Mouse (Mus musculus): ENCODE results near the gene Rnf31. TPM values are rescaled to one million over a fixed set of nuclear protein-coding genes. Genes with fewer than 3 reads are reported as not detected.

Rnf31 gene
- polyA plus RNA-seq, 1 experiment from 2014 or later: 18.8 TPM

GRCm38 (mm10) chr14:55557587-55557986, 33.9 kb upstream of the Rnf31 start:
- no peak for ATAC-seq (ENCODE audit: low read depth)
- Histone ChIP-seq H3K9me3 (ENCODE audit: control insufficient read depth, low read length) (no peaks in the 10 kb centered on the region), H3K27me3 (ENCODE audit: control insufficient read depth, insufficient read depth, low read length) (no peaks in the 10 kb centered on the region), H3K9ac (replicated peaks; ENCODE audit: low read depth, low read length) (no peak overlapping the region), H3K4me3 (ENCODE audit: low read depth, low read length) (no peak overlapping the region), H3K4me1 (ENCODE audit: control insufficient read depth, insufficient read depth, low read length) (peaks cover 16% of the 10 kb centered on the region), H3K4me2 (ENCODE audit: low read depth, low read length) (no peak overlapping the region), H3K36me3 (ENCODE audit: control insufficient read depth, insufficient read depth, low read length) (no peaks in the 10 kb centered on the region), H3K27ac (ENCODE audit: low read depth, low read length) (no peak overlapping the region)
- 93% methylated on average over 3 of the region's 3 CpGs for WGBS

DNA sequence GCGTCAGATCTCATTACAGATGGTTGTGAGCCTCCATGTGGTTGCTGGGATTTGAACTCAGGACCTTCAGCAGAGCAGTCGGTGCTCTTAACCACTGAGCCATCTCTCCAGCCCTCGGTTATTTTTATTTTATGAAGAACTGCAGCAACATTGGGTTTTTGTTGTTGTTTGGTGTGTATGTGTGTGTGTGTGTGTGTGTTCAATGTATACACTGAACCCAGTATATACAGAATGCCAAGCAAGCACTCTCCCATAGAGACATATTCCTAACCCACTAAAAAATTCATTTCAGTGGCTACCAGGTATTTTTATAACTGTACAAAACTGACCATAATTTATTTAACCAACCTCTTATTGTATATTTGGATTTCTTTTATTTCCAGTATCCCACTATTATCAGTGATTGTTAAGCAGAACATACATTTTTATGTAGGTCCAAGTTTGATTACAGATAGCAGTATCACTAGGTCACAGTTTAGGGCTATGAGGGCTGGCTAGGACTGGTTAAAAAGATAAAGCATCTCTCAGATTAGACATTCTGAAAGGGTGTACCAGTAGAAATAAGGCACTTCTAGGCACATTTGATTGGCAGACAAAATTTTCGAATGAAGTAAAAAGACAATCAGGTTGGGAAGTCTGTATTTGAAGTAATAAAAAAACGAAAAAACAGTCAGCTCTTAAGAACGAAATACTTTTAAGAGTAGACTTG, 32.6 kb upstream of the Rnf31 start:
- Histone ChIP-seq H3K27me3 (ENCODE audit: control insufficient read depth, insufficient read depth, low read length) (no peaks in the 10 kb centered on the region), H3K4me3 (ENCODE audit: low read depth, low read length) (peak overlapping the region; percentile 64), H3K9me3 (ENCODE audit: control insufficient read depth, low read length) (no peaks in the 10 kb centered on the region), H3K36me3 (ENCODE audit: control insufficient read depth, insufficient read depth, low read length) (peaks cover 6% of the 10 kb centered on the region; the same call in 1 of the 2 replicates), H3K9ac (replicated peaks; ENCODE audit: low read depth, low read length) (no peak overlapping the region; the same call in 1 of the 2 replicates), H3K4me2 (ENCODE audit: low read depth, low read length) (peak overlapping the region; percentile 64), H3K4me1 (ENCODE audit: control insufficient read depth, insufficient read depth, low read length) (peaks cover 16% of the 10 kb centered on the region), H3K27ac (ENCODE audit: low read depth, low read length) (no peak overlapping the region)
- ATAC-seq (ENCODE audit: low read depth): no peak
- 64% methylated on average over 6 of the region's 6 CpGs for WGBS

DNA sequence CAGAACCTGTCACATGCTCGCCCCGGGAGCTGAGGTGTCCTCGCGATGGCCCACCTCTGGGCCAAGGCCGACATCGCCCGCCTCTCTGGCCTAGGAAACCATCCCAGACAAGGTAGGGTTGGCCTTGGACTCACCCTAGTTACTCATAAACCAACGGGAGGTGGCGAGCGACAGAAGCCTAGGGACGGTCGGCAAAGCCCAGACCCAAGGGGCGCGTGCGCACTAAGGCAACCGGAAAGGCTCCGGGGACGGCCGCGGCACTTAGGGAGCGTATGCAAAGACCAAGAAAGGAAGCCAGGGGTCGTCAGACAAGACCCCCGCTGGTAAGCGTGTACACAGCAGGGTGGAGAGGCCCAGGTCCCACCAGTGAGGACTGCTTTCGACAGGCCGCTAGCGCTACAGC, 31.7 kb upstream of the Rnf31 start, which contains the start of gene Dcaf11:
TSS of gene Dcaf11 (plus strand) at position 208 of the 403 bp plus-strand sequence.
- peak within 1 kb of the TSS; percentile 67 for H3K9ac ChIP-seq (replicated peaks; ENCODE audit: low read depth, low read length)
- H3K4me3 ChIP-seq (ENCODE audit: low read depth, low read length): peak within 1 kb of the TSS; percentile 64
- under 1% methylated on average over 27 of the region's 27 CpGs for WGBS
- peaks cover 15% of the 10 kb centered on the region for H3K36me3 ChIP-seq (ENCODE audit: control insufficient read depth, insufficient read depth, low read length)
- ATAC-seq (ENCODE audit: low read depth): peak; percentile 78
- H3K4me1 ChIP-seq (ENCODE audit: control insufficient read depth, insufficient read depth, low read length): peaks cover 16% of the 10 kb centered on the region
- H3K27me3 ChIP-seq (ENCODE audit: control insufficient read depth, insufficient read depth, low read length): no peaks in the 10 kb centered on the region
- peak within 1 kb of the TSS; percentile 68 for H3K4me2 ChIP-seq (ENCODE audit: low read depth, low read length)
- H3K9me3 ChIP-seq (ENCODE audit: control insufficient read depth, low read length): no peaks in the 10 kb centered on the region
- peak within 1 kb of the TSS; percentile 99 for H3K27ac ChIP-seq (ENCODE audit: low read depth, low read length)

DNA sequence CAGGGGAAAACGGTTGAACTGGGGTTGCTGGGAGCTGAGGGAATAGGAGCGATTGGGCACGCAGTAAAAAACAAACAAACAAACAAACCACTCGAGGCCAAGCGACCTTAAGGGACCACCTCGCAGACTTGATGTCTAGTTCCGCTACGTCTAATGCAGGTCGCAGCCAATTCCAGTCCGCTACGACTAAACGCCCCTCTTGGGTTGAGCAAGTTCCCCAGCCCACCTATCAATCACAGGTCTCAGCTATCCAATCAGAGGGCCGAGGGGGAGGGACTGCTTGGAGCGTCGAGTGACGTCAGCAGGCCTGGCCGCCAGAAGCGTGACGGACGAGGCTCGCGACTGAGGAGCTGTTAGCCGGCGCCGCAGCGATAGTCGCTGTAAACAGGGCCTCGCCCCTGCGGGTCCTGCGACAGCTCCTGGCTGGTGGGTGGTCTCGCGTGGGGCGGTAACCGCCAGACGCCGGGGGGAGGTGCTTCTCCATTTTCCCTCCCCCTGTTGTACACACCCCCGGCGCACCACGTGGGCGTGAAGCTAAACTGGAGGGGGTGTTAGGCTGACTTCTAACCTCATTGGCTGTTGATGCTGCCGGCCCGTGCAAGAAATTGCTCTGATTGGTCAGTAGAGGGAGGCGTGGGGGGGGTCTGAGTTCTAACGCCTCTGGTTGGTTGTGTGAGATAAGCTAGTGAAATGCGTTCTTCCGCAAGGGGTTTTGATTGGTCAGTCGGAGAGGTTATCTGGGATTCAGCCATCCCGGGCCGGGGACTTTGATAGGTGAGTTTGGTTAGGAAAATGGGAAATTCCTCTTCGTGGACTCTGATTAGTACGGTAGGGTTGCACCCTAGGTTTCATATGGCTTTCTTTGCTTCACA, 31.1 kb upstream of the Rnf31 start, which contains the start of gene A730061H03Rik:
TSS of gene A730061H03Rik (minus strand) at position 205 of the 872 bp plus-strand sequence.
- peak within 1 kb of the TSS; percentile 99 for H3K27ac ChIP-seq (ENCODE audit: low read depth, low read length)
- WGBS: under 1% methylated on average over 51 of the region's 51 CpGs
- no peaks in the 10 kb centered on the region for H3K9me3 ChIP-seq (ENCODE audit: control insufficient read depth, low read length)
- H3K36me3 ChIP-seq (ENCODE audit: control insufficient read depth, insufficient read depth, low read length): peaks cover 17% of the 10 kb centered on the region
- H3K27me3 ChIP-seq (ENCODE audit: control insufficient read depth, insufficient read depth, low read length): no peaks in the 10 kb centered on the region
- peak within 1 kb of the TSS; percentile 68 for H3K4me2 ChIP-seq (ENCODE audit: low read depth, low read length)
- peak within 1 kb of the TSS; percentile 67 for H3K9ac ChIP-seq (replicated peaks; ENCODE audit: low read depth, low read length)
- peaks cover 16% of the 10 kb centered on the region for H3K4me1 ChIP-seq (ENCODE audit: control insufficient read depth, insufficient read depth, low read length)
- peak within 1 kb of the TSS; percentile 64 for H3K4me3 ChIP-seq (ENCODE audit: low read depth, low read length)
- ATAC-seq (ENCODE audit: low read depth): peak; percentile 96

DNA sequence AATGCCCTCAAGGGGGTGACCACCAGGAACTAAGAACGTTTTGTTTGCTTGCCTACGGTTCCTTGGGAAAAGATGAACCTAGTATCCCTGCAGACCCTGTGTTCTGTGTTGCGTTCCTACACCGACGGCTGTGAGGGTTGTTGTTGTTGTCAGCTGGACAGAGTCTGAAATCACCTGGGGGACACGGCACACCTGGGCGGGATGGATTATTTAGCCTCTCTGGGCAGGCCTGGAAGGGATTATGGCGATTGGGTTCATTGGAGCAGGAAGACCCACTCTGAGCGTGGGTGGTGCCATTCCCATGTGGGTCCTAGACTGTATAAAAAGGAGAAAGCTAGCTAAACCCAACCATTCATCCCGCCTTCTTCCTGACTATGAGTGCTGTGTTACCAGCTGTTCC, 29.6 kb upstream of the Rnf31 start:
- peak overlapping the region; percentile 64; the same call in 1 of the 2 replicates for H3K4me3 ChIP-seq (ENCODE audit: low read depth, low read length)
- peaks cover 29% of the 10 kb centered on the region for H3K36me3 ChIP-seq (ENCODE audit: control insufficient read depth, insufficient read depth, low read length)
- no peak overlapping the region for H3K27ac ChIP-seq (ENCODE audit: low read depth, low read length)
- H3K27me3 ChIP-seq (ENCODE audit: control insufficient read depth, insufficient read depth, low read length): no peaks in the 10 kb centered on the region
- ATAC-seq (ENCODE audit: low read depth): no peak
- peaks cover 16% of the 10 kb centered on the region for H3K4me1 ChIP-seq (ENCODE audit: control insufficient read depth, insufficient read depth, low read length)
- H3K9ac ChIP-seq (replicated peaks; ENCODE audit: low read depth, low read length): no peak overlapping the region
- no peak overlapping the region for H3K4me2 ChIP-seq (ENCODE audit: low read depth, low read length)
- H3K9me3 ChIP-seq (ENCODE audit: control insufficient read depth, low read length): no peaks in the 10 kb centered on the region
- 88% methylated on average over 10 of the region's 10 CpGs for WGBS

DNA sequence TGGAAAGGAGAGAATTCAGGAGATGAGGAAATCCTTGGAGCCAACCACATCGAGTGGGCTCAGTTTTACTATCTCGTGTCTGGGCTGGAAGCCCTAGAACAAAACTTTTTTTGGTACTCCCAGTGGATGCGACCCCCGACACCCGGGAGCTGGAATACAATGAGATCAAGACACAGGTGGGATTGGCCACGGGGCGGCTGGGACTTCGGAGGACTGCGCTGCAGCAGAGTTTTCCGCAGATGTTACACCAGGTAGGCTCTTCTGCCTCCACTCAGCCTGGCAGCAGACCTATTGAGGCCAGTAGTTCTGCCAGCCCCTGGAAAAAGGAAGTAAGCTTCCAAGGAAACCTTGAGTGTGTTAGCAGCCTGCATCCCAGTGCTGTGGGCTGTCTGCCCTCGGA, 28.3 kb upstream of the Rnf31 start:
- Histone ChIP-seq H3K27me3 (ENCODE audit: control insufficient read depth, insufficient read depth, low read length) (no peaks in the 10 kb centered on the region), H3K27ac (ENCODE audit: low read depth, low read length) (no peak overlapping the region), H3K9ac (replicated peaks; ENCODE audit: low read depth, low read length) (no peak overlapping the region), H3K36me3 (ENCODE audit: control insufficient read depth, insufficient read depth, low read length) (peaks cover 39% of the 10 kb centered on the region), H3K4me2 (ENCODE audit: low read depth, low read length) (no peak overlapping the region), H3K4me1 (ENCODE audit: control insufficient read depth, insufficient read depth, low read length) (peaks cover 16% of the 10 kb centered on the region), H3K4me3 (ENCODE audit: low read depth, low read length) (no peak overlapping the region), H3K9me3 (ENCODE audit: control insufficient read depth, low read length) (no peaks in the 10 kb centered on the region)
- no peak for ATAC-seq (ENCODE audit: low read depth)
- 88% methylated on average over 11 of the region's 11 CpGs for WGBS

DNA sequence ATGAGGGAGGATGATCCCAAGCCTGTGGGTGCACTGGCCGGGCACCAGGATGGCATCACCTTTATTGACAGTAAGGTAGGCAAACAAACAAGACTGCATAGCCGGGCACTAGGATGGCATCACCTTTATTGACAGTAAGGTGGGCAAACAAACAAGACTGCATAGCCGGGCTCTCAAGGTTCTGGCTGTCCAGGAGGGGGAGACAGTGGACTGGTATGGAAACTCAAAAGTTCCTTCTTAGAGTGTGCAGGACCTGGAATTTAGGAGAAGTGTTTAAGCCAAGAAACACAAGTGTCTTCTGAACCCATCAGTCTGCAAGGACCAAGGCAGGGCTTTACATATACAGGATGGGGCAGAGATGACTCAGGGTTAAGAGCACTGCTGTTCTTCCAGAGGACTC, 25.8 kb upstream of the Rnf31 start:
- Histone ChIP-seq H3K27me3 (ENCODE audit: control insufficient read depth, insufficient read depth, low read length) (no peaks in the 10 kb centered on the region), H3K4me1 (ENCODE audit: control insufficient read depth, insufficient read depth, low read length) (peaks cover 12% of the 10 kb centered on the region), H3K36me3 (ENCODE audit: control insufficient read depth, insufficient read depth, low read length) (peaks cover 49% of the 10 kb centered on the region), H3K9me3 (ENCODE audit: control insufficient read depth, low read length) (no peaks in the 10 kb centered on the region), H3K27ac (ENCODE audit: low read depth, low read length) (no peak overlapping the region), H3K4me2 (ENCODE audit: low read depth, low read length) (no peak overlapping the region), H3K9ac (replicated peaks; ENCODE audit: low read depth, low read length) (no peak overlapping the region), H3K4me3 (ENCODE audit: low read depth, low read length) (no peak overlapping the region)
- ATAC-seq (ENCODE audit: low read depth): no peak
- 87% methylated on average over 3 of the region's 3 CpGs for WGBS

DNA sequence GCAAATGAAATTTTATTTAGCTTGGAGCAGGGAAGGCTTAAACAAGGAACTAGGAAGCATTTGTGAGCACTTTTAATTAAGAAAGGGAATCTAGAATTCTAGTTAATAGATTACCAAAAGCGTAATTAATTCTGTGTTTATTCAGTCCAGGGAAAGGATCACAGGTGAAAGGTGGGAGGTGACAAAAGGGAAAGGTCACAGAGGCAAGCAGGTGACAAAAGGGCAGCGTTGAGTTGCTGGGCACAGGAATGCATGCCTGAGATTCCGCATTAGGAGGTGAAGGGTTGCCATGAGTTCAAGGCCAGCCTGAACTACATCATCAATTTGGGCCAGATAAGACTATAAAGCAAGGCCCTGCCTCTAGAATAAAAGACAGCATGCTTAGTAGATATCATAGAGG, 24.0 kb upstream of the Rnf31 start:
- peaks cover 49% of the 10 kb centered on the region for H3K36me3 ChIP-seq (ENCODE audit: control insufficient read depth, insufficient read depth, low read length)
- H3K27me3 ChIP-seq (ENCODE audit: control insufficient read depth, insufficient read depth, low read length): no peaks in the 10 kb centered on the region
- no peak overlapping the region for H3K9ac ChIP-seq (replicated peaks; ENCODE audit: low read depth, low read length)
- H3K4me3 ChIP-seq (ENCODE audit: low read depth, low read length): no peak overlapping the region
- ATAC-seq (ENCODE audit: low read depth): no peak
- H3K27ac ChIP-seq (ENCODE audit: low read depth, low read length): no peak overlapping the region
- no peak overlapping the region for H3K4me2 ChIP-seq (ENCODE audit: low read depth, low read length)
- no peaks in the 10 kb centered on the region for H3K9me3 ChIP-seq (ENCODE audit: control insufficient read depth, low read length)
- 93% methylated on average over 3 of the region's 3 CpGs for WGBS
- H3K4me1 ChIP-seq (ENCODE audit: control insufficient read depth, insufficient read depth, low read length): no peaks in the 10 kb centered on the region

DNA sequence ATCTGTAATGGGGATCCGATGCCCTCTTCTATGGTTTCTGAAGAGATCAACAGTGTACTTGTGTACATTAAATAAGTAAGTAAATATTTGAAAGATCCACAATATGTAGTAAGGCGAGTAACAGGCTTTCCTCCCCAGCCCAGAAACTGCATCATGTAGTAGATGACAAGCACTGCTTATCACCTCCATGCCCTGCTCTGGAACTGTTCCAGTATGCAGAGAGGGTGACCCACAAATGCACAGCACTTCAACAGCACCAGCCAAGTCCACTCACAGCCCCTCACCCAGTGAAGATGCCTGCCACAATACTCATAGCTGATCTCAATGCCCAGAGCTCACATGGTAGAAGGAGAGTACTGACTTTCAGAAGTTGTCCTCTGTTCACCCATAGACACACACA, 20.9 kb upstream of the Rnf31 start:
- Histone ChIP-seq H3K36me3 (ENCODE audit: control insufficient read depth, insufficient read depth, low read length) (peaks cover 31% of the 10 kb centered on the region), H3K4me1 (ENCODE audit: control insufficient read depth, insufficient read depth, low read length) (no peaks in the 10 kb centered on the region)

More for the DNA sequence above, 20.9 kb upstream of the Rnf31 start:
- H3K9me3 ChIP-seq (ENCODE audit: control insufficient read depth, low read length): no peaks in the 10 kb centered on the region
- H3K9ac ChIP-seq (replicated peaks; ENCODE audit: low read depth, low read length): no peak overlapping the region
- H3K27ac ChIP-seq (ENCODE audit: low read depth, low read length): no peak overlapping the region
- 98% methylated on average over 2 of the region's 2 CpGs for WGBS
- no peak overlapping the region for H3K4me3 ChIP-seq (ENCODE audit: low read depth, low read length)
- H3K27me3 ChIP-seq (ENCODE audit: control insufficient read depth, insufficient read depth, low read length): no peaks in the 10 kb centered on the region
- H3K4me2 ChIP-seq (ENCODE audit: low read depth, low read length): no peak overlapping the region
- ATAC-seq (ENCODE audit: low read depth): no peak

Data from neural tube, embryonic 14.5 days (tissue).